Comparison of ENCODE assay signal across 12 mouse cellular contexts in genomic region chr11:78600051-78600450, GRCm38 (mm10). TPM values are rescaled to one million over a fixed set of nuclear protein-coding genes. Genes with fewer than 3 reads are reported as not detected.
DNase-seq lines count a peak whose midpoint lies in the region; ATAC-seq and TF ChIP-seq lines count a peak whose summit lies in the region.
"Had no signal": no experiment of that assay in that cellular context is flagged by ENCODE, and none has a peak within 500 bp of the region (broad histone marks: within the 10 kb centered on the region; RNA-seq: fewer than 3 reads in every experiment).

No protein-coding gene starts in this region.

- DNase-seq in lung, adult 18-20 months = peak; percentile 29 to 45
- DNase-seq in lung, adult 2 months = no peak
- peak; percentile 28 for DNase-seq in c-Kit-positive CD71-negative TER-119-negative erythroid progenitor cells, embryonic 14.5 days (ENCODE audit: low read depth)
- DNase-seq in lung, postnatal 4 days = peak; percentile 50 to 59
- DNase-seq in thymus, postnatal 14 days = peak; percentile 72
- no peak for DNase-seq in layer of hippocampus, postnatal 14 days (ENCODE audit: low spot score in 2 of 2)
- DNase-seq in left cerebral cortex, adult 9 months (ENCODE audit: low spot score in 2 of 2) = no peak
- DNase-seq: adrenal gland, adult 2 months; cerebellum, adult 8-10 months; right cerebral cortex, adult 18-20 months had no signal

- peaks cover 9% of the 10 kb centered on the region for H3K4me1 ChIP-seq in lung, adult 2 months (ENCODE audit: control insufficient read depth, insufficient read depth, low read length)
- no peaks in the 10 kb centered on the region for H3K4me1 ChIP-seq in intestine, postnatal 0 days (replicated peaks; ENCODE audit: control insufficient read depth, insufficient read depth, low read length)

- no peak overlapping the region for H3K27ac ChIP-seq in intestine, postnatal 0 days (ENCODE audit: low read depth, low read length)
- H3K27ac ChIP-seq: limb, embryonic 13.5 days had no signal

- no peaks in the 10 kb centered on the region for H3K36me3 ChIP-seq in intestine, postnatal 0 days (ENCODE audit: control insufficient read depth, insufficient read depth)

- no peak for TF ChIP-seq CTCF in lung, adult 2 months (IDR thresholded peaks at IDR 0.05; ENCODE audit: insufficient read depth, low read length)
- TF ChIP-seq CTCF in intestine, postnatal 0 days (IDR thresholded peaks at IDR 0.05; ENCODE audit: low read depth) = no peak

- H3K4me3 ChIP-seq in lung, adult 2 months (replicated peaks; ENCODE audit: extremely low read depth, low read depth, low read length) = no peak overlapping the region
- H3K4me3 ChIP-seq in intestine, postnatal 0 days (ENCODE audit: low read depth, low read length) = no peak overlapping the region
- H3K4me3 ChIP-seq: limb, embryonic 13.5 days had no signal

- 58% methylated on average over 4 of the region's 4 CpGs for WGBS in lung, adult 2 months
- WGBS in intestine, postnatal 0 days = 84% methylated on average over 4 of the region's 4 CpGs

- TF ChIP-seq POLR2A in lung, adult 2 months (IDR thresholded peaks at IDR 0.05; ENCODE audit: borderline replicate concordance, extremely low read depth, low read depth, low read length) = no peak

- H3K9me3 ChIP-seq in intestine, postnatal 0 days (ENCODE audit: control insufficient read depth) = no peaks in the 10 kb centered on the region
- H3K9me3 ChIP-seq: limb, embryonic 13.5 days had no signal

- H3K9ac ChIP-seq in intestine, postnatal 0 days (ENCODE audit: low read depth, low read length) = no peak overlapping the region
- H3K9ac ChIP-seq: limb, embryonic 13.5 days had no signal

- ATAC-seq in intestine, postnatal 0 days = no peak

- H3K27me3 ChIP-seq in intestine, postnatal 0 days (replicated peaks; ENCODE audit: control insufficient read depth, insufficient read depth, low read length) = no peaks in the 10 kb centered on the region
- H3K27me3 ChIP-seq: limb, embryonic 13.5 days had no signal

- no peak overlapping the region for H3K4me2 ChIP-seq in intestine, postnatal 0 days (replicated peaks; ENCODE audit: low read depth)
- H3K4me2 ChIP-seq: limb, embryonic 13.5 days had no signal

RNA-seq across cellular contexts. Expression of gene Tmem97, which starts 49.5 kb away (rescaled TPM):
- polyA plus RNA-seq in lung, adult 2 months (2012; rRNA removed) = 23.5 and 27.6 TPM in 2 replicates
- total RNA-seq in layer of hippocampus, postnatal 14 days (2021) = 10 to 100 TPM; 13.3 to 19.0 TPM
- polyA plus RNA-seq in intestine, postnatal 0 days (2015; fragmentation: Nextera tagmentation; extraction: Ambion mirVana) = 83.9 and 86.9 TPM in 2 replicates

Comparison
In these comparisons a context has a peak if more than half of its experiments do, and no peak if none do; other contexts are left out.
1. DNase-seq: peak in lung, adult 18-20 months (2 of 2), c-Kit-positive CD71-negative TER-119-negative erythroid progenitor cells, embryonic 14.5 days (single experiment), lung, postnatal 4 days (2 of 2) and thymus, postnatal 14 days (single experiment); none in lung, adult 2 months (single experiment), layer of hippocampus, postnatal 14 days (0 of 2) and left cerebral cortex, adult 9 months (0 of 2).